Mouse (Mus musculus): ENCODE results near the gene Tecr. TPM values are rescaled to one million over a fixed set of nuclear protein-coding genes. Genes with fewer than 3 reads are reported as not detected.
A peak's percentile ranks its signal among the peaks of the same experiment; 100 is the strongest.

Tecr gene
- polyA plus RNA-seq, 1 experiment, result 215 TPM

GRCm38 (mm10) chr8:83621691-83622388, 14.1 kb upstream of the Tecr start:
- TF ChIP-seq CTCF (IDR thresholded peaks at IDR 0.05; ENCODE audit: low read depth, low read length), result no peak
- no peak for TF ChIP-seq POLR2A (IDR thresholded peaks at IDR 0.05; ENCODE audit: borderline replicate concordance, low read depth, low read length)
- Histone ChIP-seq H3K27ac (ENCODE audit: insufficient read depth, low read depth, low read length) (no peak overlapping the region), H3K4me1 (ENCODE audit: control insufficient read depth, insufficient read depth, low read length) (0 out of 2 replicates have a peak, but pooled peaks cover 2% of the 10 kb centered on the region), H3K4me3 (ENCODE audit: insufficient read depth, low read length) (peak overlapping the region; percentile 32)

GRCm38 (mm10) chr8:83619568-83620285, 12.0 kb upstream of the Tecr start:
- Histone ChIP-seq H3K27ac (ENCODE audit: insufficient read depth, low read depth, low read length) (no peak overlapping the region), H3K4me1 (ENCODE audit: control insufficient read depth, insufficient read depth, low read length) (0 out of 2 replicates have a peak, but pooled peaks cover 2% of the 10 kb centered on the region), H3K4me3 (ENCODE audit: insufficient read depth, low read length) (no peak overlapping the region)
- TF ChIP-seq POLR2A (IDR thresholded peaks at IDR 0.05; ENCODE audit: borderline replicate concordance, low read depth, low read length), result no peak

- Histone ChIP-seq H3K4me3 (ENCODE audit: insufficient read depth, low read length) (no peak overlapping the region), H3K27ac (ENCODE audit: insufficient read depth, low read depth, low read length) (no peak overlapping the region), H3K4me1 (ENCODE audit: control insufficient read depth, insufficient read depth, low read length) (0 out of 2 replicates have a peak, but pooled peaks cover 2% of the 10 kb centered on the region)
- TF ChIP-seq POLR2A (IDR thresholded peaks at IDR 0.05; ENCODE audit: borderline replicate concordance, low read depth, low read length), result no peak
- no peak for TF ChIP-seq CTCF (IDR thresholded peaks at IDR 0.05; ENCODE audit: low read depth, low read length)
Measured at GRCm38 (mm10) chr8:83618566-83618965, 10.8 kb upstream of the Tecr start.

GRCm38 (mm10) chr8:83617111-83617510, 9.3 kb upstream of the Tecr start:
- no peak overlapping the region for H3K27ac ChIP-seq (ENCODE audit: insufficient read depth, low read depth, low read length)

GRCm38 (mm10) chr8:83616625-83617024, 8.9 kb upstream of the Tecr start:
- H3K27ac ChIP-seq (ENCODE audit: insufficient read depth, low read depth, low read length), result no peak overlapping the region
- no peak overlapping the region for H3K4me3 ChIP-seq (ENCODE audit: insufficient read depth, low read length)
- TF ChIP-seq POLR2A (IDR thresholded peaks at IDR 0.05; ENCODE audit: borderline replicate concordance, low read depth, low read length) (no peak), CTCF (IDR thresholded peaks at IDR 0.05; ENCODE audit: low read depth, low read length) (no peak)
- no peaks in the 10 kb centered on the region for H3K4me1 ChIP-seq (ENCODE audit: control insufficient read depth, insufficient read depth, low read length)

More at GRCm38 (mm10) chr8:83617111-83617510, 9.3 kb upstream of the Tecr start:
- TF ChIP-seq CTCF (IDR thresholded peaks at IDR 0.05; ENCODE audit: low read depth, low read length) (no peak), POLR2A (IDR thresholded peaks at IDR 0.05; ENCODE audit: borderline replicate concordance, low read depth, low read length) (no peak)
- Histone ChIP-seq H3K4me1 (ENCODE audit: control insufficient read depth, insufficient read depth, low read length) (no peaks in the 10 kb centered on the region), H3K4me3 (ENCODE audit: insufficient read depth, low read length) (no peak overlapping the region)

- Histone ChIP-seq H3K4me1 (ENCODE audit: control insufficient read depth, insufficient read depth, low read length) (peaks cover 5% of the 10 kb centered on the region; the same call in 1 of the 2 replicates), H3K27ac (ENCODE audit: insufficient read depth, low read depth, low read length) (no peak overlapping the region), H3K4me3 (ENCODE audit: insufficient read depth, low read length) (no peak overlapping the region)
- TF ChIP-seq POLR2A (IDR thresholded peaks at IDR 0.05; ENCODE audit: borderline replicate concordance, low read depth, low read length), result no peak
- no peak for TF ChIP-seq CTCF (IDR thresholded peaks at IDR 0.05; ENCODE audit: low read depth, low read length)
Measured at GRCm38 (mm10) chr8:83613695-83614094, 5.9 kb upstream of the Tecr start.

GRCm38 (mm10) chr8:83611921-83612320, 4.2 kb upstream of the Tecr start:
- Histone ChIP-seq H3K27ac (ENCODE audit: insufficient read depth, low read depth, low read length) (no peak overlapping the region), H3K4me3 (ENCODE audit: insufficient read depth, low read length) (no peak overlapping the region), H3K4me1 (ENCODE audit: control insufficient read depth, insufficient read depth, low read length) (peaks cover 6% of the 10 kb centered on the region; the same call in 1 of the 2 replicates)
- no peak for TF ChIP-seq CTCF (IDR thresholded peaks at IDR 0.05; ENCODE audit: low read depth, low read length)
- TF ChIP-seq POLR2A (IDR thresholded peaks at IDR 0.05; ENCODE audit: borderline replicate concordance, low read depth, low read length), result no peak

GRCm38 (mm10) chr8:83609547-83610180, 1.9 kb upstream of the Tecr start:
- Histone ChIP-seq H3K27ac (ENCODE audit: insufficient read depth, low read depth, low read length) (no peak overlapping the region), H3K4me1 (ENCODE audit: control insufficient read depth, insufficient read depth, low read length) (peaks cover 8% of the 10 kb centered on the region; the same call in 1 of the 2 replicates), H3K4me3 (ENCODE audit: insufficient read depth, low read length) (peak overlapping the region; percentile 97)
- TF ChIP-seq CTCF (IDR thresholded peaks at IDR 0.05; ENCODE audit: low read depth, low read length) (no peak), POLR2A (IDR thresholded peaks at IDR 0.05; ENCODE audit: borderline replicate concordance, low read depth, low read length) (no peak)

GRCm38 (mm10) chr8:83609086-83609485, 1.3 kb upstream of the Tecr start:
- Histone ChIP-seq H3K4me1 (ENCODE audit: control insufficient read depth, insufficient read depth, low read length) (peaks cover 8% of the 10 kb centered on the region; the same call in 1 of the 2 replicates), H3K27ac (ENCODE audit: insufficient read depth, low read depth, low read length) (peak overlapping the region; percentile 71; the same call in 1 of the 2 replicates)
- TF ChIP-seq CTCF (IDR thresholded peaks at IDR 0.05; ENCODE audit: low read depth, low read length) (no peak), POLR2A (IDR thresholded peaks at IDR 0.05; ENCODE audit: borderline replicate concordance, low read depth, low read length) (no peak)

More at GRCm38 (mm10) chr8:83609086-83609485, 1.3 kb upstream of the Tecr start:
- peak overlapping the region; percentile 97 for H3K4me3 ChIP-seq (ENCODE audit: insufficient read depth, low read length)
